Mouse (Mus musculus) CD8-positive naive resting alpha-beta T cell, adult 2 months (primary cell): ENCODE data around the gene Dhx8.

Source experiments
- DNase-seq, 2 experiments: peaks; one replicate each; pipeline ENCODE4 v3.0.0; 2022; ENCODE audit warnings: low read depth in 2 of 2, low spot score in 2 of 2

The Dhx8 gene

DNA sequence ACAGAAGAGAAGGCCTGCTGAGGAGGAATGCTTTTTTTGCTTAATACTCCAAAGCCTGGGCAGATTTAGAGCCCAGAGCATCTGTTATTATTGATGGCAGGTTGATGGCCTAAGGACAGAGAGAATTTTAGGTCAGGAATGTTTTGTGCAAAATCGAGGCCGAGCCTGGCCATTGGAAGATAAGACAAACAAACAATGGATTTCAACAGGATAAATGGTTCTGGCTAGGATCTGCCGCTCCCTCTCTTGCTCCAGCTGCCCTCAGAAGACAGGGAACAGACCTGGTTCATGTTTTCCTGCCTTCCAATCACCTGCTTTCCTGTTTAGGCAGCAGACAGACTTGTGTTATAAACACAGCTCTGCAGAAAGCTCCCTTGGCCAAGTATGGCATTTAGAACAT is 3.4 kb upstream of the Dhx8 start:
- DNase-seq: no peak

DNA sequence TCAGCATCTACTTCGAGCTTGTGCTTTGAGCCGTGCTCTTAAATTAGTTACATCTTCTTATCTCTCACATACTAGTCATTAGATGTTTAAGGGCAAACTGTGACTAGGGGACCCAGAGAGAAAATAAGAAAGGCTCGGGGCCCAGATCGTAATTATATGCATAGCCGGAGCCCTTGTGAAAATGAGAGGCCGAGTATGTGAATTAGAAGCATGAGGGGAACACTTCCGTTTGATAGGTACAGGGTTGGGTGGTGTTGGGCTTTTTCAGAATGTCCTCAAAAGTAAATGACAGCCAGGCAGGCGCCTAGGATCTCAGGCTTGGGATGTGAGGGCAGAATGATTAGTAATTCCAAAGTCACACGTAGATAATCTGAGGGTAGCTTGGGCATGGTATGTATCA is 877 bp downstream of the Dhx8 start:
- DNase-seq: no peak

DNA sequence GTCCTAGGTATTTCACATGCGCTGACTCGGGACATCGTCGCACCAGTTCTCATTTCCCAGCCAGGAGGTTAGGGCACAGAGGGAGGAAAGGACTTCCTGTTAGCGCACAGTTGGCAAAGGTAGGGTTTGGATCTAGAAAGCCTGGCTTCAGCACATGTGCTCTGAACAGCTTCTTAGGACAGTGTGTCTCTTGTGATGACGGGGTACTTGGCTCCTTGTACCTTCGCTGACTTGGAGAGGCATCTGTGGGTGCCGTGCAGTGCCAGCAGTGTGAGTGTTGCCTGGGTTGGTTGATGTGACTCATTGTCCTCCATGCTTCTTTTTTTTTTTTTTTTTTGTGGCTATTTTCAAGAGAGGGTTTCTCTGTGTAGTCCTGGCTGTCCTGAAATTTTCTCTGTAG is 23.9 kb downstream of the Dhx8 start:
- DNase-seq: no peak

GRCm38 (mm10) chr11:101757366-101757765 is 24.6 kb downstream of the Dhx8 start:
- DNase-seq: no peak

GRCm38 (mm10) chr11:101758431-101758830 is 25.7 kb downstream of the Dhx8 start:
- DNase-seq: no peak

- DNase-seq: no peak
These were observed 26.8 kb downstream of the Dhx8 start for GRCm38 (mm10) chr11:101759530-101759929.

- DNase-seq: peak in 1 of 2 experiments; percentile 40
These were observed 31.0 kb downstream of the Dhx8 start for GRCm38 (mm10) chr11:101763723-101764122.

- no peak for DNase-seq
These were observed 31.8 kb downstream of the Dhx8 start for GRCm38 (mm10) chr11:101764546-101764945.

GRCm38 (mm10) chr11:101767326-101767725 is 34.6 kb downstream of the Dhx8 start:
- no peak for DNase-seq

- no peak for DNase-seq
These were observed 36.0 kb downstream of the Dhx8 start for GRCm38 (mm10) chr11:101768721-101769120.

GRCm38 (mm10) chr11:101770266-101770665 is 37.5 kb downstream of the Dhx8 start:
- no peak for DNase-seq

- no peak for DNase-seq
These were observed 39.3 kb downstream of the Dhx8 start for GRCm38 (mm10) chr11:101772027-101772426.

DNA sequence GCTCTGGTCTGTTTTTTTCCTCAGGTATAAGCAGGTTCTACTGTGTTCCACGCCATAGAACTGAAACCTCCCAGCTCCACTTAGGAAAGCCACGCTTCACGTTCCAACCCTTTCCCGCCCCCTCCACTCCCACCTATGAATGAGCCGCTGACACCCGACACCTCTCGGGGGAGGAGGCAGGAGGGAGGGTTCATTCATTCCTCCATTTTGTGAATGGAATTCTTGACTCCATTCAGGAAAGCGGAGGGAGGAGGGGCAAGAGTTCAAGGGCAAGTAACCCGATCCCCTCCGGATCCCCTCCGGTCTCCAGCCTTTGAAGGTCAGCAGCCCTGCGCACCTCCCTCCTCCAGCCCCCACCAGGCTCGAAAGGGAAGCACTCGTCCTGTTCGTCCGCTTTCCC is 39.7 kb downstream of the Dhx8 start:
- no peak for DNase-seq

- DNase-seq: no peak
These were observed 44.1 kb downstream of the Dhx8 start for GRCm38 (mm10) chr11:101776846-101777245.

DNA sequence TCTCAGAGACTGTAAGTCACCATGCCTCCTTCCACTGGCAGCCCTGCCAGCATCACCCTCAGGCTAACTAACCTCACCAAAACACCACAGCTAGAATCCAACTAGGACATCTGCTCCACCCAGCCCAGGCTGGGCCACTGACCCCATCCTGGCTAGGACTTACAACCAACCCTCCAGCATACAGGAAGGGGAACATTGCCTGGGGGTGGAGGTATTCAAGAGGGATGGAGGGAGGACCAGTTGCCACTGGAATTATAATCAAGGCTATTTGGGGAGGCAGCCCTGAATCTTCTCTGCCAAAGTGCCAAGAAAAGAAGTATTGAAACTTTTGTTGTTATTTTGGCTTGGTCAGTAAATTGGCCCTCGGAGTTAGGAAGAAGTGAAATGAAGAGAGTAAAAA is 50.4 kb downstream of the Dhx8 start:
- DNase-seq: no peak

DNA sequence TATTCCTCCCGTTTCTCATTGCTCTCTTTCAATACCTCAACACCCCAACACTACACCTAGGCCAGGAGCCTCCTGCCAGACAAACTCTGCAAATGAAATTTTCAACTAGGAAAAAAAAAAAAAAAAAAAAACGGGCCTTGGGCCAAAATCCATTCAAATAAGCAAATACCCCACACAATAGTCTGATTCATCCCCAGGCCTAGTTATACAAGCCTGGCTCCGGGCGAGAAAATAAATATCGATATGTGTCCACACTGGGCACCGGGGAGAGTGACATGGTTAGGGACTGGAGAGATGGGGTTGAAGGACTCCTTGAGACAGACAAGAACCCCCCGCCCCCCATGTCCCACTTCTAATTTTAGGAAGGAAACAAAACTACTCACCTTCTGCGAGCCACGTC is 50.9 kb downstream of the Dhx8 start:
- no peak for DNase-seq

DNA sequence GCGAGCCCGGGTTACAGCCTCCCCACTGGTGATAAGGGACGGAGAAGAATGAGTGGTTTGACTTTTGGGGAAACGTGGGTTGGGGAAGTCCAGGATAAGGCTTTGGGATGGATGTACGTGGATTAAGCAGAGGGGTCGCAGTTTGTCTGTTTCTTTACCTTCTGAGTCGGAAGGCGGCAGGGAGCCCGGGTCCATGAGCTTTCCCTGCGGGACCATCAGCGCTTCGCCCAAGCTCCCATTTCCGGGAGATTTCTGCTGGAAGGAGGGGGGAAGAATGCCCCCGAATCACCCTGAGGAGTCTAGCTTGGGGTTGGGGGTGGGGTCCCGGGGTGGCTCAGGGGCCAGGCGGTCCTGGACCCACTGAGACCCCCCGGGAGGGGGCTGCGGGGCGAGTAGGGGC is 51.4 kb downstream of the Dhx8 start:
- DNase-seq: no peak

- no peak for DNase-seq
These were observed 51.9 kb downstream of the Dhx8 start for GRCm38 (mm10) chr11:101784488-101785142.

GRCm38 (mm10) chr11:101785143-101785851 is 52.6 kb downstream of the Dhx8 start, which contains the start of gene Etv4:
Etv4 (minus strand) TSS chr11:101785371.
- peak; percentile 50 to 72 for DNase-seq

GRCm38 (mm10) chr11:101785852-101786205 is 53.1 kb downstream of the Dhx8 start:
- DNase-seq: no peak

DNA sequence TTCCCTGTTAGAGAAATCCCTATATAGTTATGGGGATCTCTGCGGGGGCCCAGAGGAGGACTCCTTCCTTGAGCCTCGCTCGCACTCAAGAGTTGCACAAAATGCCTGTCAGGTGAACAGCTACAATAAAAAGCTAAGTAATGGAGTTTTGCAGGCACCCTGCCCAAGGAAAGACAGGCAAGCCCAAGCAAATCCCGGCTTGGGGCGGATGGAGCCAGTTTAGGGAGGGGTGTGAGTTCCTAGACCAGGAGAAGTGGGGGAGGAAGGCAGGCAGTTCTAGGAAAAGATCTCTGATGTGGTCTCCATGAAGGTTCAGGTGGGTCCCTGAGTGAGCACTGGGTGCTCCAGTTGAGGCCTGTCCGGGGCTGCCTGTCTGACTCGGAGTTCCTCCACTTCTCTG is 53.9 kb downstream of the Dhx8 start:
- no peak for DNase-seq

GRCm38 (mm10) chr11:101787432-101787831 is 54.7 kb downstream of the Dhx8 start:
- no peak for DNase-seq
